Mouse (Mus musculus) lung, adult 2 months (tissue): ENCODE data around the gene Rpf2. TPM values are rescaled to one million over a fixed set of nuclear protein-coding genes. Genes with fewer than 3 reads are reported as not detected.
A peak's percentile ranks its signal among the peaks of the same experiment; 100 is the strongest.

ENCODE experiments used
- DNase-seq: peaks from one replicate; pipeline ENCODE4 v3.0.0; 2022
- H3K4me1 ChIP-seq: fragments of 200-500 bp; 2 replicates; pipeline ENCODE4 v1.6.1; 2011; ENCODE audit warnings: low read length; ENCODE audit not compliant: control insufficient read depth, insufficient read depth
- H3K4me3 ChIP-seq: fragments of 200-500 bp; replicated peaks from 2 replicates; pipeline ENCODE3; 2011; ENCODE audit warnings: low read depth, mild to moderate bottlenecking, control low read depth, low read length; ENCODE audit errors: extremely low read depth
- CTCF ChIP-seq: fragments of 200-500 bp; IDR thresholded peaks from 2 replicates; pipeline ENCODE4 v1.5.1; 2011; ENCODE audit warnings: mild to moderate bottlenecking, low read length, control low read depth; ENCODE audit not compliant: insufficient read depth
- POLR2A ChIP-seq: fragments of 200-500 bp; IDR thresholded peaks from 2 replicates; pipeline ENCODE4 v1.6.1; 2011; ENCODE audit warnings: low read depth, mild to moderate bottlenecking, control low read depth, low read length, borderline replicate concordance; ENCODE audit errors: extremely low read depth
- WGBS: fragments of 180-500 bp; shearing (Covaris S2); methylation state at CpG from one replicate; pipeline ENCODE4 v1.1.7; 2018; 5-methylcytosine and 5-hydroxymethylcytosine counted together
- polyA plus RNA-seq: library from polyadenylated mRNA; depleted of rRNA; stranded (reverse); fragments of >200 nt; gene quantifications from 2 replicates; pipeline ENCODE4 v1.2.3, GENCODE M21; 2012

The Rpf2 gene
- polyA plus RNA-seq, 1 experiment, result 2.2 TPM

DNA sequence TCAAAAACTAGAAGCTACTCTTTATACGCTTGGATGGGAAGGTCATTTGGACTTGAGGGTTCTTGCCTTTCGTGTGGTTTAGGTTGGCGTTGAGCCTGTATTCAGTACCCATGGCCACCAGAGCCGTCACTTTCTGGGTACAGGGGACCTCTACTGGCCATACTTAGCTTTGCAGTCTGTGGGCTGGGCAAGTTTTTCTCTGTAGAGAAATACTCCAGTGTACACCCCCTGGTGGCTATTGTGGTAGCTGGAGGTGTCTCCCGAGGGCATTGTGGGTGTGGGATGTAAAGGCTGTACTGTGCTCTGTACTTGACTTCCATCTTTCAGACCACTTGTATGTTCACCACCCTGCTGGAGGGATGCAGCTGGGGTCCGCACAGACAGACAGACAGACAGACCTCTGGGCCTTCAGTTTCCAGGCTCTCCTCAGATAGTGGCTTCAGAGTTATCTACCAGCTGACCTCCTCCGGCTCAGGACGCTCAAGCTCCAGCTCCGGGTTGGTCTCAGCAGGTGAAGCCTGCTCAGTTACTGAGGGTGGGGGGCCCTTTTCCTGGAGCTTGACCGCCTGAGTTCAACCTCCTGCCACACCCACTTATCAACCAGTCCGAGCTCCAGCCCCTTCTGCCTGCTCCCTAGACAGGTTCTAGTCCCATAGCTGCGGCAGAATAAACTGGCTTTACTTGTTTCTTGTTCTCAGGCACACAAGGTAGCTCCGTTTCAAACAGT, 34.2 kb downstream of the Rpf2 start:
- Histone ChIP-seq H3K4me1 (no peaks in the 10 kb centered on the region), H3K4me3 (no peak overlapping the region)
- TF ChIP-seq POLR2A, result no peak
- TF ChIP-seq CTCF, result peak; percentile 87
- 31% methylated on average over 13 of the region's 13 CpGs for WGBS
- peak; percentile 77 for DNase-seq

DNA sequence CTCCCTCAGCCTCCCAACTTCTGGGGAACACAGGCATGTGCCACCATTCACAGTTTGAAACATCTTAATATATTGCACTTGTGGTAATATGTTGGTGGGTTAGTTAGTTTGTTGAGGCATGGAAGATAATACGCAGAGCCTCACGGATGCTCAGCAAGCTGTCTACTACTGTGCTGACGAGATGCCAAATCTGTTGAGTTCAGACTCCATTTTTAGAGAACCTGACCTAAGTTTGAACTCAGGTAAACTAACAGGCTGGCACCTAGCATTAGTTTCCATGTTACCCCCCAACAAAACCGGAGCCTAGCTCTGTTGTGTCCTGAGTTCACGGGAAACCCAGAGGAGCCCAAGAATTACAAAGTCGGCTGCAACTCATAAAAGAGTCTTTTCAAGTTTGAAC, 51.8 kb downstream of the Rpf2 start:
- no peak for DNase-seq
- Histone ChIP-seq H3K4me1 (no peaks in the 10 kb centered on the region), H3K4me3 (no peak overlapping the region)
- no peak for TF ChIP-seq CTCF
- no peak for TF ChIP-seq POLR2A
- 83% methylated on average over 6 of the region's 6 CpGs for WGBS

DNA sequence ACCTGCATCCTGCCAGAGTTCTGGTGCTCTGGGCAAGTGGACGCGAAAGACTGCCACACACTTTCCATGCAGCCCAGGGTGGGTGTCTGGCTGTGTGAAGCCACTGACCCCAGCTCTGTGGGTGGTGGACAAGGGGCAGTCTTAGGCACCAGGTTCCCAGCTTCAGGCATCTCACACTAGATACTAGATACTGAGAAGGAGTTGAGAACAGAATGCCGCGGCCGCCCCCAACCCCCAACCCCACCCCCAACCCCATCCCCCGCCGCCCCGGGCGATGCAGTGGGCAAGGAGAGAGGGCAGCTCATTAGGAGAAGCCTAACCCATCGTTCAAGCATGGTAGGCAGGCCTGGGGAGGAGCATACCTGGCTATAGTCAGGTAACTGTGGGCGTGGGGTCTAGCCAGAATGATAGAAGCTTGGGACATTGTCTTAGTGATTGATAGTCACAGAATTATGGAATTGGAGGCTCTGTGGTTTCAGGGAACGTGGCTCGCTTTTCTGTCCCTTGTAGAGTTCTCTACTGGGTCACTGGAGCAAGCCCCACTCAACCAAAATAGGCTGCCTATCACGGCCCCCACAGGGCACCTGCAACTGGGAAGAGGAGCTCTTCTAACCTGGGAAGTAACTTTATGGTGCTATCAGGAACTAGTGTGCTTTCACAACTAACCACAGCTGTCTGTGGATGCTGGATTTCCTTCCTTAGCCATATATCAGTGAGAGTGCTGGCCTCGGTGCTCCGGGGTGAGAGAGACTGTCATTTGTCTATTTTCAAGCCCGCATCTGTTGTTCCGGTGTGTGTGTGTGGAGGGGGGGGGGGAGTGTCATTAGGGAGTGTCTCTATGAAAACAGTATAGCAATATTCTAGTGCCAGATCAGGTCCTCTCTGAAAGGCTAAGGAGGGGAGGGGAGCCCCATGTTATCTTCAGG, 54.6 kb downstream of the Rpf2 start:
- TF ChIP-seq POLR2A, result no peak
- TF ChIP-seq CTCF, result no peak
- DNase-seq, result no peak
- Histone ChIP-seq H3K4me1 (no peaks in the 10 kb centered on the region), H3K4me3 (no peak overlapping the region)
- WGBS, result 42% methylated on average over 18 of the region's 18 CpGs

DNA sequence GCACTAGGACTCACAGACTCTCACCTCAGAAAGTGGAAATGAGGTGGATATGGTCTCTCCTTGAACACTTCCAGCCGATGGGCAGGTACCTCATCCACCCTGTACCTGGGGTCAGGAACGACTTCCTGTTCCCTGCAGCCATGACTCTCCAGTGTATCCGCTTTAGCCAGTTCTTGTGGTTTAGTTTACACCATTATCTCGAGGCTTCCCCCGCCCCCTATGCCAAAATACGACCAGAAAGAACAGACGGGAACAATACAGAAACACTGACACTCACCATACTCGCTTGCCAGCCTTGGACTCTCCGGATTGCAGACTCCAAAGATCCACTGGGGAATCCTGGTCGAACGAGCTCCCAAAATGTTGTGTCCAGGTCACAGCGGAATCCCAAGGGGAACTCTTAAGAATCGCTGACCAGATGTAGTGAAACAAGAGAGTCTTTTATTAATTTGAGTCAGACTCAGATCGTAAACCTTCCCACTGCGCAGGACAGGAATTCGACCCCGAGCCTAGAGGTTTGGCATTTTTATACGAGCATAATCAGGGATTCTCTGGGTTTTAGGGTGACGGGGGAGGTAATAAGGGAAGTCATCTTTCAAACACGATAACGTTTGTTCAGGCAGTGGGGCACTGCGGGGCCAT, 55.4 kb downstream of the Rpf2 start:
- H3K4me3 ChIP-seq, result no peak overlapping the region
- DNase-seq, result no peak
- 29% methylated on average over 22 of the region's 22 CpGs for WGBS
- no peaks in the 10 kb centered on the region for H3K4me1 ChIP-seq
- TF ChIP-seq CTCF (no peak), POLR2A (no peak)

DNA sequence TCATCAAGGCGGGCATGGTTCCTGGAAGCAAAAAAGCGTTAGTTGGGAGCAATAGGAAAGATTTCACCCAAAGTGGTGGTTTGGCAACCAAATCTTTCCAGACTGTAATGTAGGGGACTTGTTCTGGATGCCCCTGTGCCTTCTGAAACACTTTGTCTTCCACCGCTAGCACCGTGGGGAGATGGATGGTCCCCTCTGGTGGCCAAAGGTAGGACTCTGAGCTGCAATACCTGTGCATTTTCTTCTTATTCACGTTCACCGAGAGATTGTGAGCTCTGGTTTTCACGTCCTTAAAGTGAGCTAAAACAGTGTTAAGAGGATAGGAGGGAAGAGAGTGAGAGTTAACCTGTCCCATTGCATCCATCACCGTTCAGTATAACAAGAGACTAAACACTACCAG, 56.0 kb downstream of the Rpf2 start:
- WGBS, result 61% methylated on average over 8 of the region's 8 CpGs
- TF ChIP-seq POLR2A (no peak), CTCF (0 out of 2 replicates have a peak, but pooled peaks have one; percentile 6)

DNA sequence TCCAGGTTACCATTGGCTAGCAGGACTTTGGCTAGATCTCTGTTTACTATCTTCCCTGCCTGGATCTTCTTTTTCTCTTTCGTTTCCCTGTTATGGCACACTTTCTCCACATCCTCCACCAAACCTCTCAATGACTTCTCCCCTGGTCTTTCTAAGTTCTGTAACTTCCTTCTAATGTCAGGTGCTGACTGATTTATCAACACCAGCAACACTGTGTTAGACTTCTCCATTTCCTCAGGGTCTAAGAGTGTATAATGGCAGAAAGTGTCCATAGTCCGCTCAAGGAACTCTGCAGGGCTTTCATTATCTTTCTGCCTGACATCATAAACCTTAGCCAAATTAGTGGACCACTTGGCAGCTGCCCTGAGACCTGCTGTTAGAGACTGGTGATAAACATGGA, 57.1 kb downstream of the Rpf2 start:
- 86% methylated on average over 2 of the region's 2 CpGs for WGBS
- H3K4me1 ChIP-seq, result no peaks in the 10 kb centered on the region
- no peak overlapping the region for H3K4me3 ChIP-seq
- TF ChIP-seq POLR2A (no peak), CTCF (no peak)
- DNase-seq, result no peak

More for the DNA sequence above, 56.0 kb downstream of the Rpf2 start:
- Histone ChIP-seq H3K4me1 (no peaks in the 10 kb centered on the region), H3K4me3 (no peak overlapping the region)
- no peak for DNase-seq

DNA sequence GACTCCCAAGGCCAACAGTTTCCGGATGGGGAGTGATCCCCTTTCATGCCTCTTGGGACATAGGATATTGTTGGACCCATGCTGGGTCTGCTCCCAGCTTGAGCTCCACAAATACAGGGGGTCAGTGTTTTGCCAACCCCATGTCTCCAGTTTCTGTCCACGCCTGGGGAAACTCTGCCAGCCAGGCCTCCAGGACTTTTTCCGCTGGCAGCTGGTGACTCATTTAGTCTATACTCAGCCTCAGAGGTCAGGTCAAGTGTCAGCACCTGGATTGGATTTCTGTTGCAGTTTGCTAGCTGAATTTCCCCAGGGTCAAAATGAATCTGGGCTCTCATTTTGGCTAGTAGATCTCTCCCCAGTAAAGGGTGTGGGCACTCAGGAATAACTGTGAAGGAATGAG, 58.0 kb downstream of the Rpf2 start:
- no peaks in the 10 kb centered on the region for H3K4me1 ChIP-seq
- TF ChIP-seq POLR2A (no peak), CTCF (no peak)
- H3K4me3 ChIP-seq, result no peak overlapping the region
- no peak for DNase-seq
- WGBS, result 64% methylated on average over 3 of the region's 3 CpGs

DNA sequence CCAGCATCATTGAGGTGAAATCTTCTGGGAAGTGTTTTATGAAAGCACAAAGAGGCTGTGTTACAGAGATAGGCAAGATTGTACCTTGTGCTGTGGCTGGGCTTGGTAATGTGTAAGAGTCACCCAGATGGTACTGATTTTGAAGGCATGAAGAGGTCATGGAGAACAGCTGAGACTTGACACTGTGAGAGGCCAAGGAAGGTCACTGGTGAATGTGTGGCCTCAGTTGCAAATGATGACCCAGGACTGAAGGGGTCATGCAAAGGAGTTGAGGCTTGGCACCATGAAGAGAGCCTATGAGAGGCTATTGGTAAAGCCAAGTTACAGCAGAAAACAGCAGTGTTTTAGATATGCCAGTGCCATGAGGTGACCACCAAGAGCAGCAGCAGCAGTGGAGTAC, 60.9 kb downstream of the Rpf2 start:
- no peak for DNase-seq

DNA sequence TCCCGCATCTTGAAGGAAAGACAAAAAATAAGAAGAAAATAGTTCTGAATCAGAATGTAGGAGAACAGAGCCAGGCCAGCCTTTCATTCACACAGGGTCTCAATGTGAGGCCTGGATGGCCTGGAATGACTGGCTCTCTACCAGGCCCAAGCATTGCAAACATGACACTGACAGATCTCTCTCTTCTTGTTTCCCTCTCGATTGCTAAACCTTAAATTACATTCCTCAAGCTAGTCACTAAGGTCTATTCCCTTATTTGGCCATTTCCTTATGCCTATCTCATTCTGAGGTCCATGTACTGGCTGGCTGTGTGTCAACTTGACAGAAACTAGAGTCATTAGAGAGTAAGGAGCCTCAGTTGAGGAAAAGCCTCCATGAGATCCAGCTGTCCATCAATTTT, 66.8 kb downstream of the Rpf2 start:
- DNase-seq, result no peak
- 52% methylated on average over 2 of the region's 2 CpGs for WGBS
- TF ChIP-seq POLR2A (no peak), CTCF (no peak)
- Histone ChIP-seq H3K4me1 (peaks cover 3% of the 10 kb centered on the region; the same call in 1 of the 2 replicates), H3K4me3 (no peak overlapping the region)

More for the DNA sequence above, 60.9 kb downstream of the Rpf2 start:
- no peak for TF ChIP-seq POLR2A
- no peak for TF ChIP-seq CTCF
- Histone ChIP-seq H3K4me1 (no peaks in the 10 kb centered on the region), H3K4me3 (no peak overlapping the region)
